Mouse (Mus musculus): Measurements from ENCODE around the gene Dnttip1.

DNA sequence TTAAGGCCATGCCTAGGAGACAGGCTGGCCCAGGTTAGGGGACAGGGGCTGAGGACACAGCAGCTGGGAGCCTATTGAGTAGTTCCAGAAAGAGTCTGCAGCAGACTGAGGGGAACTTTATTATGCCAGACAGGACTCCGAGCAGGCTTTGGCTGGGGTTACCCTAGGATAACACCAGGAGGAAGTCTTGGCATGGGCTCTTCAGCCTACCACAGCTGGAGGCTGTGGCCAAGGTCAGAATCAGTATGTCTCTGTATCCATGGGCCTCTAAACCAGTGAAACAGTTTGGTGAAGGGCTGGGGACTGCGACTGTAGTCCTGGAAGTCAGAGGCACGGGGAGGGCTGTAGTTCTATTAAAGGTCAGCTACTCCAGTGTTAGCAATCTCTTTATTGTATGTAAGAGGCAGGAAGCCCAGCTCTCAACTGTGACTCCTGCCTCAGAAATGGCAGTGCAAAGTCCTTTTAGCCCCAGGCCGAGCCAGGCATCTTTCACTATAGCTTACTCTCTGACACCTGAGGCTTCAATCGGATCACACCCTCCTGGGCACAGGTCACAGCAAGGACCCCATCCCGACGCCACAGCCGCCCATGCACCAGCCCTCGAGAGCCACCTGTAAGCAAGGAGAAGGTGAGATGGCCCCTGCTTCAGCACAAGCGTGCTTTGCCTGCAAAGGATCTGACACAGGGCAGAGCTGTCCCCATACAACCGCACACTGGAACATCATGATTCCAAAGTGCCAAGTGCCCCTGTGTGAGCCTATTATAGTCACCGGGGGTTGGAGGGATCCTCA, 46.8 kb downstream of the Dnttip1 start:
- no peak for TF ChIP-seq POLR2A (IDR thresholded peaks at IDR 0.05; ENCODE audit: low read depth, low read length)
- no peak for TF ChIP-seq CTCF (IDR thresholded peaks at IDR 0.05; ENCODE audit: borderline replicate concordance, insufficient read depth, low read length)
